Mouse (Mus musculus): Measurements from ENCODE around the gene E2f8. TPM values are rescaled to one million over a fixed set of nuclear protein-coding genes. Genes with fewer than 3 reads are reported as not detected.

E2f8 gene
- total RNA-seq, 1 experiment: 12.1 TPM

DNA sequence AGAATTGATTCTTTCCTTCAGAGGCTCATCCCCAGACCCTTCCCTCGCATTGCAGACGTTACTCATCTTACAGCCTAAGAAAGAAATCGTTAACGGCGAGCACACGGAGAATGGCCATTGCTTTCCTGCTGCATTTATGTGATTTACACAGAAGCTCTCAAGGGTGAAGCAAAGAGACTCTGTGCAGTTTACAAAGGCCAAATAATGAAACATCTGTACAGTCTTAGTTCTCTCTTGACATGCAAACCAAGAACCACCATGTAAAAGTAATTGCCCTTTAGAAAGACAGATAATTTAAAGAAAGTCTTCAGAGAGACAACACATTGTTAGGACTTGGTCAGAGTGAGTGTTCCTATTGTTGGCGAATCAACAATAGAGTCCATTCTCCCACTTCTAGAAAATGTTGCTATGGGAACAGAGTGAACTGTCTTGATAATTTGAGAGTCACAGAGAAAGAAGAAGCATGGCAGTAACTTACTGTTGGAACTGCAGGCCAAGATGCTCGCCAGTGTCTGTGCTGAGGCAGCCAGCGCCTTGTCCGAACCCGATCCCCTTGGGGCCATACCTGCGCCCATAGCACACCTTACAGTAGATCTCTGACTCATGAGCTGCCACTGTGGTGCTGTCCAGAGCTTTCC lies 46.3 kb downstream of the E2f8 start:
- DNase-seq (ENCODE audit: low read depth, low spot score): peak; percentile 13
- no peaks in the 10 kb centered on the region for H3K36me3 ChIP-seq (ENCODE audit: control insufficient read depth, insufficient read depth, low read length, poor library complexity, severe bottlenecking)
- no peak overlapping the region for H3K4me3 ChIP-seq (ENCODE audit: insufficient read depth in 1 of 2, low read depth in 1 of 2, low read length in 2 of 2, poor library complexity in 1 of 2, severe bottlenecking in 1 of 2)
- no peaks in the 10 kb centered on the region for H3K9me3 ChIP-seq (ENCODE audit: control insufficient read depth, insufficient read depth, low read depth, low read length)
- in situ Hi-C loops (cut with MboI; ENCODE audit: low sequenced_read_pairs in 2 of 2, unreplicated experiment in 2 of 2): no loop called here
- H3K9ac ChIP-seq (ENCODE audit: insufficient read depth, low read depth, low read length, poor library complexity, severe bottlenecking): no peak overlapping the region
- TF ChIP-seq MAFK (IDR thresholded peaks at IDR 0.05; ENCODE audit: insufficient read depth, low read depth, low read length) (no peak), HCFC1 (IDR thresholded peaks at IDR 0.05; ENCODE audit: borderline replicate concordance, insufficient read depth, low read length) (no peak), ZNF384 (IDR thresholded peaks at IDR 0.05; ENCODE audit: low read depth, low read length) (no peak), CHD2 (IDR thresholded peaks at IDR 0.05; ENCODE audit: low read depth, low read length) (no peak), ZC3H11A (IDR thresholded peaks at IDR 0.05; ENCODE audit: borderline replicate concordance, low read depth, low read length) (no peak)
- 0 out of 2 replicates have a peak overlapping the region, but pooled peaks have one; percentile 25 for H3K27ac ChIP-seq (ENCODE audit: insufficient read depth, low read depth, low read length, poor library complexity, severe bottlenecking)
- peaks cover 2 to 4% of the 10 kb centered on the region in 2 experiments; a peak in 2 of 4 replicates for H3K4me1 ChIP-seq (ENCODE audit: control insufficient read depth in 2 of 2, insufficient read depth in 2 of 2, low read length in 2 of 2, poor library complexity in 1 of 2)

DNA sequence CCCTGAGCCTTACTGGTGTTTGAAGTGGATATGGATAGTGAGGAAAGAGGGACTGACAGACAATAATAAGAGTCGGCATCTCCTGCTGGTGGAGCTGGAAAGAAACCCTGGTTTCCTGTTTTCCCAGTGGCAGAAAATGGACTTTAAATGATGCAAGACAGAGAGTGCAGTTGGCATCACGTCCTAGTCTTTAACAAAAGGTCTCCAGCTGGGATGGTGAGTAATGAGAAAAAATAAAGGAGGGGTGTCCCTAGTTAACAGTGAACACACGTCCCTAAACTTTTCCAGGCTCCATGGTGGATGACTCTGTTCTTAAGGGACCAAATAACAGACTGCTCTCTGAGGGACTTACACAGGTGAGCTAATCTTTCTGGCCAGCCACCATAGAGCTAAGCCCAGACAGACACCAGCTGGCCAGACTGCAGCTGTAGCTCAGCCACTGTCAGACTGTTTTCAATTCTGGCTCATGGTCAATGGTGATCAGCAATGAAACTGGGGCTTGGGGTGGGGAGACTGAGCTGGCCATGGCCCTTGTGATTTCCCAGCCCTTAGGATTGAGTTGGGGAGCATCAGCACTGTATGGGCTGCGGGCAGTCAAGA lies 46.9 kb downstream of the E2f8 start:
- Histone ChIP-seq H3K9me3 (ENCODE audit: control insufficient read depth, insufficient read depth, low read depth, low read length) (no peaks in the 10 kb centered on the region), H3K9ac (ENCODE audit: insufficient read depth, low read depth, low read length, poor library complexity, severe bottlenecking) (no peak overlapping the region), H3K27ac (ENCODE audit: insufficient read depth, low read depth, low read length, poor library complexity, severe bottlenecking) (0 out of 2 replicates have a peak overlapping the region, but pooled peaks have one; percentile 25), H3K4me1 (ENCODE audit: control insufficient read depth in 2 of 2, insufficient read depth in 2 of 2, low read length in 2 of 2, poor library complexity in 1 of 2) (peaks cover 2 to 4% of the 10 kb centered on the region in 2 experiments; a peak in 2 of 4 replicates), H3K36me3 (ENCODE audit: control insufficient read depth, insufficient read depth, low read length, poor library complexity, severe bottlenecking) (no peaks in the 10 kb centered on the region), H3K4me3 (ENCODE audit: insufficient read depth in 1 of 2, low read depth in 1 of 2, low read length in 2 of 2, poor library complexity in 1 of 2, severe bottlenecking in 1 of 2) (no peak overlapping the region)
- DNase-seq (ENCODE audit: low read depth, low spot score): no peak
- in situ Hi-C loops (cut with MboI; ENCODE audit: low sequenced_read_pairs in 2 of 2, unreplicated experiment in 2 of 2): no loop called here
- TF ChIP-seq CHD2 (IDR thresholded peaks at IDR 0.05; ENCODE audit: low read depth, low read length) (no peak), ZNF384 (IDR thresholded peaks at IDR 0.05; ENCODE audit: low read depth, low read length) (no peak), ZC3H11A (IDR thresholded peaks at IDR 0.05; ENCODE audit: borderline replicate concordance, low read depth, low read length) (no peak), HCFC1 (IDR thresholded peaks at IDR 0.05; ENCODE audit: borderline replicate concordance, insufficient read depth, low read length) (no peak), MAFK (IDR thresholded peaks at IDR 0.05; ENCODE audit: insufficient read depth, low read depth, low read length) (no peak)

DNA sequence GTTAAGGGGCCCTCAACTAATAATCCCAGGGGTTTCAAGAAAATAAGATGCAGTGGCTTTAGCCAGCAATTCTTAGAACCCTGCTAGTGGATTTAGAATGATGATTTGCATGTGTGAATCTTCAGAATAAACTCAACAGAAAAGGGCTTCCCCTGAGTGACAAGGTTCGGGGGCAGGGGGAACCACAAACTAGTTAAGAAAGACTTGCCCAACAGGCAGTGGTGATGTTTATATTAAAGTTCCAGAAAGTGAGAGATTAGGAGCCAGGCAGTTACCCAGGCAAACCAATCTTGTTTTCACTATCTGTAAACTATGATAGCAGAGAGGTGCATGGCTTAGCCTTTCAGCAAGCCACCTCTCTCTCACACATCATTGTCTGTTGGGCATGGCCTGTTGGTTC lies 48.7 kb downstream of the E2f8 start:
- TF ChIP-seq HCFC1 (IDR thresholded peaks at IDR 0.05; ENCODE audit: borderline replicate concordance, insufficient read depth, low read length) (no peak), ZC3H11A (IDR thresholded peaks at IDR 0.05; ENCODE audit: borderline replicate concordance, low read depth, low read length) (no peak), ZNF384 (IDR thresholded peaks at IDR 0.05; ENCODE audit: low read depth, low read length) (no peak), MAFK (IDR thresholded peaks at IDR 0.05; ENCODE audit: insufficient read depth, low read depth, low read length) (no peak), CHD2 (IDR thresholded peaks at IDR 0.05; ENCODE audit: low read depth, low read length) (no peak)
- H3K4me3 ChIP-seq (ENCODE audit: insufficient read depth in 1 of 2, low read depth in 1 of 2, low read length in 2 of 2, poor library complexity in 1 of 2, severe bottlenecking in 1 of 2): no peak overlapping the region
- peaks cover 2 to 4% of the 10 kb centered on the region in 2 experiments; a peak in 2 of 4 replicates for H3K4me1 ChIP-seq (ENCODE audit: control insufficient read depth in 2 of 2, insufficient read depth in 2 of 2, low read length in 2 of 2, poor library complexity in 1 of 2)
- H3K9me3 ChIP-seq (ENCODE audit: control insufficient read depth, insufficient read depth, low read depth, low read length): no peaks in the 10 kb centered on the region
- in situ Hi-C loops (cut with MboI; ENCODE audit: low sequenced_read_pairs in 2 of 2, unreplicated experiment in 2 of 2): no loop called here
- H3K36me3 ChIP-seq (ENCODE audit: control insufficient read depth, insufficient read depth, low read length, poor library complexity, severe bottlenecking): no peaks in the 10 kb centered on the region
- no peak overlapping the region for H3K9ac ChIP-seq (ENCODE audit: insufficient read depth, low read depth, low read length, poor library complexity, severe bottlenecking)
- no peak overlapping the region for H3K27ac ChIP-seq (ENCODE audit: insufficient read depth, low read depth, low read length, poor library complexity, severe bottlenecking)
- DNase-seq (ENCODE audit: low read depth, low spot score): no peak

DNA sequence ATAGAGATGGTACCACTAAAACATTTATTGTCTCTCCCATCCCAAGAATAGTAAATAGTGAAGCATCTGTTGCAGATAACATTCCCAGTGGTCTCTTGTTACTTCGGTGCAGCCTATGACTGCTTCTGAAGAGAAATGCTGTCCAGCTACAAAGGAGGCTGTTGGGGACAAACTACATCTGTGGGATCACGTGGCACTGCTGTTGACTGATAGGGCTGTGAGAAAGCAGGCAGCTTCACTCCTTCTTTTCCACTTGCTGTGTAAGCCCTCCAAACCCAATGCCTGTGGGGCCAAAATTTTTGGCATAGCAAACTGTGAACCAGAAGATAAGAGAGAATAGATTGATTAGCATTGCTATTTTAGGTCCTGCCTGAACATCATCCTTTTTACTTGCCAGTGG lies 51.0 kb downstream of the E2f8 start:
- H3K4me3 ChIP-seq (ENCODE audit: insufficient read depth in 1 of 2, low read depth in 1 of 2, low read length in 2 of 2, poor library complexity in 1 of 2, severe bottlenecking in 1 of 2): no peak overlapping the region
- in situ Hi-C loops (cut with MboI; ENCODE audit: low sequenced_read_pairs in 2 of 2, unreplicated experiment in 2 of 2): no loop called here
- no peak for DNase-seq (ENCODE audit: low read depth, low spot score)

More for the DNA sequence above, 51.0 kb downstream of the E2f8 start:
- TF ChIP-seq MAFK (IDR thresholded peaks at IDR 0.05; ENCODE audit: insufficient read depth, low read depth, low read length): no peak
- TF ChIP-seq HCFC1 (IDR thresholded peaks at IDR 0.05; ENCODE audit: borderline replicate concordance, insufficient read depth, low read length): no peak
- TF ChIP-seq ZC3H11A (IDR thresholded peaks at IDR 0.05; ENCODE audit: borderline replicate concordance, low read depth, low read length): no peak
- TF ChIP-seq ZNF384 (IDR thresholded peaks at IDR 0.05; ENCODE audit: low read depth, low read length): no peak
- TF ChIP-seq CHD2 (IDR thresholded peaks at IDR 0.05; ENCODE audit: low read depth, low read length): no peak
- Histone ChIP-seq H3K27ac (ENCODE audit: insufficient read depth, low read depth, low read length, poor library complexity, severe bottlenecking) (no peak overlapping the region), H3K36me3 (ENCODE audit: control insufficient read depth, insufficient read depth, low read length, poor library complexity, severe bottlenecking) (peaks cover 5% of the 10 kb centered on the region), H3K9ac (ENCODE audit: insufficient read depth, low read depth, low read length, poor library complexity, severe bottlenecking) (no peak overlapping the region), H3K9me3 (ENCODE audit: control insufficient read depth, insufficient read depth, low read depth, low read length) (no peaks in the 10 kb centered on the region), H3K4me1 (ENCODE audit: control insufficient read depth in 2 of 2, insufficient read depth in 2 of 2, low read length in 2 of 2, poor library complexity in 1 of 2) (peaks cover 2 to 4% of the 10 kb centered on the region in 2 experiments; a peak in 2 of 4 replicates)
